Mouse (Mus musculus): ENCODE results near the gene Gbe1.

The Gbe1 gene

GRCm38 (mm10) chr16:70602326-70602725 lies 288.6 kb downstream of the Gbe1 start:
- no peak for DNase-seq

GRCm38 (mm10) chr16:70608358-70608757 lies 294.6 kb downstream of the Gbe1 start:
- no peak for DNase-seq

GRCm38 (mm10) chr16:70617691-70618090 lies 303.9 kb downstream of the Gbe1 start:
- DNase-seq = no peak

GRCm38 (mm10) chr16:70618168-70618567 lies 304.4 kb downstream of the Gbe1 start:
- no peak for DNase-seq
